Mouse (Mus musculus) thymus, postnatal 14 days (tissue): ENCODE results near the gene Cul9.
"Not testable (repeated sequence)": the region's sequence is repeated elsewhere in the genome, so short reads cannot be mapped to it uniquely, and the experiment has no call there.

Experiments
- DNase-seq: peaks from one replicate; pipeline ENCODE4 v3.0.0; 2021

Gene Cul9

DNA sequence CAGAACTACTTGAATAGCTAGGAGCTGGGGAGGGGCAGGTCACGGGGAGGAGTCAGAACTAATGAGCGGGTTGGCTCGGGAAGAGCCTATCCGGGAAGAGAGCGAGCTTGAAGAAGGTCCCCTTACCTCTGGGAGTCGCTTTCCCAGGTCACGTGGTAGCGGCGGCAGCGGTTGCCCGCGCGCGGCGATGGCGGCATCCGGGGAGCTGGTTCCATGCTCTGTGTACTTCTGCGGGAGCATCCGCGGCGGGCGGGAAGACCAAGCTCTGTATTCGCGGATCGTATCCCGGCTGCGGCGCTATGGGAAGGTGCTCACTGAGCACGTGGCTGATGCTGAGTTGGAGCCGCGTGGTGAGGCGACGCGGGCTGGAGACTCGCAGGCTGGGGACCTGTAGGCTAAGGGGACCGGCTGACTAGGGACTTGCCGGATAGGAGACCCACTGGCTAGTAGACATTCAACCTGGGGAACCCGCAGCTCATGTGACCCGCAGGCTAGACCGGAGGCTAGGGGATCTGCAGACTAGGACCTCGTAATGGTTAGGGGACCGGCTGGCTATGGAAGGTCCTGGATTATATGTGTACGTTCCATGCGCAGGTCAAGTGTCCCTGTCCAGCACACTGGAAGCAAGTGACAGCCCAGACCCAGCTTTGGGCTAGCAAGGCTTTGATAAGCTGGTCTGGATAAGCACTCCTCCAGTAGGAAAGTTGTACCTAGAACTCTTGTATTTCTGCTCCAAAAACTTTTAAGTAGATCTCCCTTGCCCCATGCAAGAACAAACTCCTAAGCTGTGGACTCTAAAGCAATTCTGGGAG lies 49.4 kb downstream of the Cul9 start, which contains the start of gene Dnph1:
TSS of gene Dnph1 (plus strand) at position 89 of the 812 bp plus-strand sequence.
- peak; percentile 76 for DNase-seq

DNA sequence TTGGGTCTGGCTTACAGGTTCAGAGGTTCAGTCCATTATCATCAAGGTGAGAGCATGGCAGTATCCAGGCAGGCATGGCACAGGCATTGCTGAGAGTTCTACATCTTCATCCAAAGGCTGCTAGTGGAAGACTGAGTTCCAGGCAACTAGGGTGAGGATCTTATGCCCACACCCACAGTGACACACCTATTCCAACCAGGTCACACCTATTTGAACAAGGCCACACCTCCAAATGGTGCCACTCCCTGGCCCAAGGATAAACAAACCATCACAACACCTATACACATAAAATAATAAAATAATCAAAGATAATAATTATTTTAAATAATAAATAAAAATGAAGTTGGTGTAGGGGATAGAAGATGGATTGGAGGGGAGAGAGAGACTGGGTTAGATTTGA lies 50.1 kb downstream of the Cul9 start:
- DNase-seq: not testable (repeated sequence)

DNA sequence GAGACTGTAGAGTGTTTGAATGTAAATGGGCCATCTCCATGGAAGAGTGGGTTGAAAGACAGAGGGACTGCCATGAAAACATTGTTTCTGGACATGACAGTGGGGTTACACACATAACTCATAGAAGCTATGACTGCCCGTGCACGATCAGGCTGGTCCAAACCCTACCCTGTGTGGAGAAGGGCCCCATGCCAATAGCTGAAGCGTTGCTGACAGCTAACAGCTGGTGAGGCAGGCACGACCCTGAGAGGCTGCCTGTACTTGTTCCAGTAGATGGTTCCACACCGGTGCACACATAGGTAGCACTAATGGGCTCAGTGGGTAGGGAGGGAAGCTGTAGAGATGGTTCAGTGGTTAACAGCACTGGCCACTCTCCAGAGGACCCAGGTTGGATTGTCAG lies 50.7 kb downstream of the Cul9 start:
- no peak for DNase-seq

DNA sequence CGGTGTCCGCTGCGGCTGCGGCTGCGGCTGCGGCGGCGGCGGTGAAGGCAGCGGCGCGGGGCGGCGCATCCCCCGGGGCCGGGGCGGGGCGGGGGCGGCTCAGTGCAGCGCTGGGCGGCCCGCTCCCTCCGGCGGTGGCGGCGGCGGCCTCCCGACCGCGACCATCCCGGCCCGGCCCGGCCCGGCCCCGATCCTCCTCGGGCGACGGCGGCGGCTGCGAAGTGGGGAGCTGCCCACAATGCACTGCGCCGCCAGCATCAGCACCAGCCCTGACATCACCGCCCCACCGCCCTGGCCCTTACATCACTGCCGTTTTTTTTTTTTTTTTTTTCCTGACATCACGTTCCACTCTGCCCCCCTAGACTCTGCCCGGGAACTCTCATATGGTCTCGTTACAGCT lies 58.8 kb downstream of the Cul9 start, which contains the start of gene Ttbk1:
TSS of gene Ttbk1 (minus strand) at position 245 of the 400 bp plus-strand sequence.
- no peak for DNase-seq

DNA sequence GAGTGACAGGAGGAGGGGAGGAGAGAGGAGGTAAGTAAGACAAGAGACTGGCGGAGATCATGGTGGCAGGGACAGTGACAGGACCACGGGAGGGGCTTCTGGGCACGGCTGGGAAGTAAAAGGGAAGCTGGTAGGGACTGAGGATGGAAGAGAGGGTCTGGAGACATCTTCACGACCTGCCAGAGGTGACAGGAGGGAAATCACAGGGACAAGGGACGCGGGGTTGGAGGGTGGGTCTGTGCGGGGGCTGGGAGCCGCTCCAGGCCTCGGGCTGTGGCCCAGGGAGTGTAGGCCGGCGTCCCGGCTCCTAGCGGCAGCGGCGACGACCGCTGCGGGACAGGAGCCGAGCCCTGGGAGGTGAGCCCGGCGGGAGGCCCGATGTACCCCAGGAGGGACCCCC lies 59.2 kb downstream of the Cul9 start:
- no peak for DNase-seq

DNA sequence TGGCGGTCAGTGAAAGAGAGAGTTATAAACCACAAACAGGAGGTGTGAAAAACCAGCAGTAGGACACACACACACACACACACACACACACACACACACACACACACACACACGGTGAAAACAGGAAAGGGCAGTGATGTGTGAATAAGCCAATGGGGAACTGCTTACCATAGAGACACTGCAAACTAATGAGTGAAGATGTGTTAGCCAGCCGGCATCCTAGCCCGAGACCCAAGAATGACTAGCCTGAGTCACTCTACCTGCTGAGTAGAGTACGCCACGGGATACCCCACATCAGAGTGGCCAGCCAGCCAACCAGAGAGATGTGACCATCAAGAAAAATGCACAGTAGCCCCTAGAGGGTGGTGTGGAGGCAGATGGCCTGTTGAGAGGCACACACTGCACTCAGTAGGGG lies 61.7 kb downstream of the Cul9 start:
- no peak for DNase-seq

DNA sequence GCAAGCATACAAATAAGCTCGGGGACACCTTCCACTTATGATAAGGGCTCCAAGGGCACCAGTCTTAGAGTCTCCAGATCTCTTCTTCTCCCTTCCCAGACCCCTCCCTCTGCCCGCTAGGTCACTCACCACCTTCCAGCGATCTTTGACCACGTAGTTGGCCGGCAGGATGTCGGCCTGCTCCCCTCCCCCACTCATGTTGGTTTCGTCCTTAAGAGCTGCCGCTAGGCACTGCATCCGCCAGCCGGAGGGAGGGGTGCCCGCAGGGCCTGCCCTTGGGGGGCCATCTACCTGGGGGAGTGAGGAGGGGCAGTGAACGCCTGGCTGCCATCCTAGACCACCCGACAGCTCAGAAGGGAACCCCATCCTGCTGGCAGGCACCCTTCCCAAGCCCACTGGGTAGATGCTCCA lies 62.2 kb downstream of the Cul9 start:
- peak; percentile 27 for DNase-seq

DNA sequence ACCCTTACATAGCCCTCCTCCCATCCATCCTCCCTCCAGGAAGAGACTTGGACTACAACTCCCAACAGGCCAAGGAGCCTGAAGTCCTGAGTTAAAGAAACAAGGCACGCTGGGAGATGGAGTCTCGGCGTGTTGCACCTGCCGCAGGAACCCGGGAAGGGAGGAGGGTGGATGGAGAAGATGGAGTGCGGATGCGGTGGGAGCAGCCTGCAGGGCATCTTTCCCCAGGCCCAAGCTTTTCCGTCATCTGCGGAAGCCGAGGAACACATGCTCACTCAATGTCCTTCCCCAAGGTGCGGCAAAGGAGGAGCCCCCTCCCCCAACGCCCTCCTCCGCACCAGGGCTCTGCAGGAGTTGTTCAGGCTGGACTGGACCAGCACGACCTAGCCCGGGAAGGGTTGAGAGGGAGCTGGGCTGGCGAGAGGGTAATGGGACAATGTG lies 62.6 kb downstream of the Cul9 start:
- DNase-seq: peak; percentile 25

DNA sequence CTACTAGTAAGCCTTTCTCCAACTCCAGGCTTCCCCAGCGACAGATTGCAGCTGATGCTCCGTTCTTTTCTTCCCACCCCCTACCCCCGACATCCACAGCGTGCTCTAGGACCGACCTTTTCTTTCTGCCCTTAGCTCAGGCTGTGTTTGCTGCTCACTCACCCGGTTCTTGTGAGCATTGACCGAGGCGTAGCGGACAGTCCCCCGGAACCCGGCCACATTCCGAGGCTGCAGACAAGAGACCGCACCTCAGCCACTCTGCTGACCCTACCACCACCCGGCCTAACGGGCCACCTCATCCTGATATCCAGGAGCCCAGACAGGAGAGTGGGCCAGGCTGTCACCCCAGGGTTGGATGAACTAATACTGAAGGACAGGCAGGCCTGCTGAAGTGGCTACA lies 68.9 kb downstream of the Cul9 start:
- no peak for DNase-seq

DNA sequence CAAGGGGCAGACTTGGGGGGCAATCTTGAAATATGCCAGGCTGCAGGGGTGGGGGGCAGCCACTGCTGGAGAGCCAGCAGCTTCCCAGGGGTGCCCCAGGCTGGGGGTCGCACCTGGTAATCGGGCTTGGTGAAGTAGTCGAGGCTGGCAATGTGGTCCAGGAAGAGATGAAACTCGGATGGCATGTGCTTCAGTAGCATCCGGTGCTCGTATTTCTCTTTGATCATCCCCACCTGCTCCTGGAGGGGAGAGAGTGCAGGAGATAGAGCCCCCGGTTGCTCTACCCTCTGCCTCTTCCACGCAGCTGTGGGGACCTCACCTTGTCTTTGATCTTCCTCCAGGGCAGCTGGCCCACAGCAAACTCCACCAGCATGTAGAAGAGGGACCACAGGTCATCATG lies 69.6 kb downstream of the Cul9 start:
- DNase-seq: peak; percentile 71

DNA sequence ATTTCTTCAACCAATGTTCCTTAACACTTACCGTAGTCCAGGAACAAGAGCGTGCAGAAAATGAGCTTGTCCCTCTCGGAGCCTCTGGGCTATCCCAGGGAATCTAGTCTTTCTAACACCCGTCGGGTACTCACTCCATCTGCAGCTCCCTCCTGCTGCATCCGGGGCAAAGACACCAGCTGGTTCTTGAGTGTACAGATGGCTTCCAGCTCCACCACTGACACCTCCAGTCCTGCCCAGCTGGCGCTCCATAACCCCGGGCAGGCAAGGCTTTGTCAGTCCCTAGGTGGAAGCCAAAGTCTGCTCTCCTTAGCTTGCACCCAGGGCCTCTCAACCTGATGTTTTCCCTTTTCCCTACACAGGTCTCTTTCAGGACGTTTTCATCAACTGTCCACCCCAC lies 78.4 kb downstream of the Cul9 start:
- DNase-seq: no peak

DNA sequence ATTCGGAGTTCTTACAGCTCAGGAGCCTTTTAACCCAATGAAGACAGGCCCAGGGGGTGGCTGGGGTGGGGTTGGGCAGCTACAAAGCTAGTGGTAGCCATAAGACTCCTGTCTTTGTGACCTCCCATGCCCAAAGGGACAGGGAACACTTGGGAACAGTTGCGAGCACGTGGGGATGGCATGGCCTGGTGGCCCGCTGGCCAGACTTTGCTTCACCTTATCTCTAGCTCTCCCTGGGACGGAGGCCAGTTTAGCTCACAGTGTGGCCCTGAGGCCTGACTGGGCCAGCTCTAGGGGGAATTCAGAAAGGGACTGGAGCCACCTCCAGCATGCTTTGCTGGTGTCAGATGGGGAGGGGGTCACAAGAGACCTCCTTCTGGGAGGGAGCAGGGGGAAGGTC lies 84.0 kb downstream of the Cul9 start:
- DNase-seq: no peak

DNA sequence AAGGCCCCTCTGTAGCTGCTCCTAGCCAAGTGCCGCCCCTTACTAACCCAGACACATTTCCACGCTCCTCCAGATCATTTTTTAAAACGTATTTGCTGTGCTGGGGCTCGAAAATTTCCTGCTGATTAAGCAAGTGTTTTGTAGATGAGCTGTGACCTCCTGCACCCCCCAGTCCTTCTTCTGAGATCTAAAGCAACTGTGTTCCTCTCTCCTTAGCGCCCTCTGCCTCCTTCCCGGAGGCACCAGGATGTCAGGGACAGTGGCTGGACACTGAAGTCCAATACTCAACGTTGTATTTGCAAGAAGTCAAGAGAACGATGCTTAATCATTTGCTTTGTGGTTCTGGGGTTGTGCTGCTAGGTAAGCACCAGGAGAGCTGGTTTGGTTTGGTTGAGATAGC lies 84.8 kb downstream of the Cul9 start:
- no peak for DNase-seq

DNA sequence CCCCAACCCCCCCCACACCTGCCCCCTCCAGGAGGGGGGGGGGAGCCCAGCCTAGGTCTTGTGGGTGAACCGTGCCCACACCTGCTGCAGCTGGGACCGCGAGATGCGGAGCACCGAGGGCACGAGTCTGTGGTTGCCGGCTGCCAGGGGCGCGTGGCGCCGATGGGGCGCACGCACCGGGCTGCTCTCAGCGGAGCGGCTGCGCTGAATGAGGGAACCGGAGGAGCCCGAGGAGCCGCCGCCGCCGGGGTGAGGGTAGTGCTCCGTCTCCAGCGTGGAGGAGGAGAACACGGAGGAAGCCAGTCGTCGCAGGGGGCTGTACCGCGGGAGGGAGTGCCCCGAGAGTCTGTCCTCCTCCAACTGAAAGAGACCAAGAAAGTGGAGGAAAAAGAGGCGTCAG lies 85.5 kb downstream of the Cul9 start:
- peak; percentile 65 for DNase-seq

DNA sequence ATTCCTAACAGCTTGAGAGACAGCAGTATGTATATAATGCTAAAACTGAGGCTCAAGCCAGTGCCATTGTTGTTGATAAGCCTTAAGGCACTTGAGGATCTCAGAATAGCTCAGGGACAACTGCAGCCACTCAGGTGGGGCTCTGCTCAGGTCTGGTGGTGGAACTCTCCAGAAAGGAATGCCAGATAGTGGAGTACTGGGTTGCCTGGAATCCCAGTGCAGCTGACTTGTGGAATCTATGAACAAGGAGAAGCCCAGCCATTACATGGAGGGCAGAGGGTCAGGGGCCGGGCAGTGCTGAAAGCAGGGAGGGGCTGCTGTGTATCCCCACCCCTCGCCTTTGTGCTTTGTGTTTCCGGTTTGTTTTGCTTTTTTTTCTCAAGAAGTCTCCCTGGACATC lies 87.7 kb downstream of the Cul9 start:
- no peak for DNase-seq

DNA sequence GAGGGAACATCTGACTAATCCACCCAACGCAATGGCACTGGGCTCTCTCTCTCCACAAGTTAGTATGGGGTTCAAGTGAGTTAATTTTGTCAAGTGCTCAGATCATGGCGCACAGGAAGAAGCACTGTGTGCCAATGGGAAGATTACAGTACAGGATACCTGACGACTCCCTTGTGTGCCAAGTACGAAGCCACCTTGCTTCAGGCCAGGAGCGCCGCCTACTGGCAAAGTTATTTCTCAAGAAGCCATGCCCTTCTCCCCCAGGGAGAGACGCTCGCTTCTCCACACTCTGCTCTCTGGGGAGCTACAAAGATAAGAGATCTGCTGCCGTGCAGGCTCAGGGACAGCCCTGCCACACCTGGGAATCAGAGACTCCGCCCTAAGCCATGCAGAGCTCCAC lies 88.4 kb downstream of the Cul9 start:
- peak; percentile 67 for DNase-seq

DNA sequence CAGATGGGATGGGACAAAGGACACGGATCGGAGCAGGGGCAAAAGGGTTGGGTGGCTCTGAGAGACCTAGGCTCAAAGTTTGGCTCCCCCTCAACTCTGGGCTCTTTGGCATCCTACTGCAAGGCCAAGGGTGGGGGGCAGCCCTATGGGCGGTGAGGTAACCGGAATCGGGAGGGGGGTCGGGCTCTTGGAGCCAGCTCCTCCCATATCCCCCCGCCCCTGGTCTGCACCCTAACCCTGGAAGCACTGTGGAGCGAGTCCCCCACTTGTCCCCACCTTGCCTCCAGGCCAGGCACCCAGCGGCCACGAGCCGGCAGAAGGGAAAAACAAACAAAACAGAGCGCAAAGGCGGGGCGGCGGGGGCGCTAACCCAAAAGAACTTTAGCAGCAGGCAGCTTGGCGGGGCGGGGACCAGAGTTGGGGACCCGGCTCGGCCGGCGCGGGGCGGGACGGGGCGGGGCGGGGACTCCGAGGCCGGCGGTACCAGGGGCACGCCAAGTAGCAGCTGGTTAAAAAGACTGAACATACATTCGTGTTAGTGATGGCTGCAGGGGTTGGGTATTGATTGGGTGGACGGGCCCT lies 91.0 kb downstream of the Cul9 start:
- DNase-seq: peak; percentile 49

DNA sequence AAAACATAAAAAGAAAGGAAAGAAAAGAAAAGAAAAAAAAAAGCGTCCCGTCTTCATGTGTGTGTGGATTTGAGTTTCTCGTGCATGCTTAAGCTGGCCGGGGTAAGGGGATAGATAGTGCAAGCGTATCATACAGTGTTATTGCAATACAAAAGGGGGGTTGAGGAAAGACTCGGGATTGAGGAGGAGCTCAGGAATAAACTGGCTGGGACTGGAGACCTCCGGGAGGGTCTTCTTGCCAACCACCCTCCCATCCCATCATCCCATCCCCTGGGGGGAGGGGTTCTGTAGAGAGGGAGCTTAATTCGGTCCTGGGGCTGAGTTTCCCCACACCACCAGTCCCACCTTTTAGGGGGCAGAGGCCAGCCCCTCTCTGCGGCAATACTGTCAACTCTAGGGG lies 91.6 kb downstream of the Cul9 start:
- DNase-seq: no peak

DNA sequence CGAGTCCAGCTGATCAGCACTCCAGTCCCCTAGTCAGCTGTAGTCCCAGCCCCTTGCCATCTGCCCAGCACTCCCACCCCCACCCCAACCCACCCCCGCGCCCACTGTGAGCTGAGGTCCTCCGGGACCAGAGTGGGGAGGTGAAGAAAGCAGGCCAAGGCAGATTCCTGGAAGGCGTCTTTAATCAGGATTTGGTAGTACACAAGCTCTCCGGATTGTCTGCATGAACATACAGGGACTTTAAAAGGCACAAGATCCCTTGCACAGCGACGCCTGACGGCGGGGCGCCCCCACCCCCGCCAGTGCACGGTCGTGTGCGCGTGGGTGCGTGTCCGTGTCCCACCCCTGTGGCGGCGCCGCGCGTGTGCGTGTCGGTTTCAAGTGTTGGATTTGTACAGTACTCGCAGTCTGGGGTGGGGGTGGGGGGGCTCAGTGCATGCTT lies 92.2 kb downstream of the Cul9 start:
- no peak for DNase-seq

DNA sequence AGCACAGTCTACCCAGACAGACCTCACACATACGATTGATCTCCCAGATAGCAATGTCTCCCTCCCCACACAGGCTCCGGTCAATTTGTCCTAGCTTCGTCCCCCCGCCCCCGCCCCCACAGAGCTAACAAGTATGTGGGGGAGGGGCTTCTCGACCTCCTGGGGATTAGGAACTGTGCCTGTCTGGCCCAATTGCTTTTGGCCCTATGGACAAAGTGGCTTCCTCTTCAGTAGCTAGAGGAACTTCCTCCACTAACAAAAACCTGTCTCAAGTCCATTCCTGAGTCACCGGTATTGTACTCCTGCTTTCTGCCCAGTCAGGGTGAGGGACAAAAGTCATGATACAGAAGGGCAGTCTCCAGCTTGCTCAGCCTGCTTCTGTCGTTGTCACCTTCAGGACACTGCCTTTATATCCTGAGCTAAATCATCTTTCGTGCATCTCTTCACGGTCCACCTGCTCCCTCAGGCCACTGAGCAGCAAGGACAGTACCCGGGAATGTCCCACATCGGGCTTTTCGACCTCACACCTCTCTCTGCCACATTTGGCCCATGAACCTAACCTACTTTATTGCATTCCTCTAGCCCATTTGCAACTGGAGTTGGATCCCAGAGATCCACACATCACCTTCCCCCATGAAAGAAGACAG lies 92.8 kb downstream of the Cul9 start:
- DNase-seq: no peak

DNA sequence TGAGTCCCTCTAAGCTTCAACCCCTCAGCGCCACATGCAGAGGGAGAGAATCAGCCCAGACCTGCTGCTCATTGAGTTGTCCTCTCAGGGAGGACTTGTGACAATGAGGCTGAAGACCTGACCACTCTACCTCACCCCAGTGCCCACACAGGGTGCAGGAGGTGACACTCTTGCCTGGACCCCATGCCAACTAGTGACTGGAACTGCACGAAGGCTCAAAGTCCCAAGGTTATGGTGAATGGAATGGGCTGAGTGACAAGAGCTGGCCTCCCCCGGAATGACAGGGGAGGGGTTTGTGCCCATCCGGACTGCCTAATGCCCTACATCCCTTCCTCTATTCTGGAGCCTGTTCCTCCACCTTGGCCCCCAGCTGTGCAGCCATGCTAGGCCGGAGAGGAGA lies 93.5 kb downstream of the Cul9 start:
- DNase-seq: no peak
